Mouse (Mus musculus) hindbrain, embryonic 11.5 days (tissue): ENCODE results near the gene Tbata. TPM values are rescaled to one million over a fixed set of nuclear protein-coding genes. Genes with fewer than 3 reads are reported as not detected.

Experiments
- ATAC-seq: fragments of 200-750 bp; cut with Nextera tagmentation; 2 replicates; pipeline ENCODE4 v1.8.0; 2017; ENCODE audit warnings: mild to moderate bottlenecking, moderate TSS enrichment, moderate library complexity; ENCODE audit not compliant: low FRiP score
- DNase-seq: peaks from one replicate; pipeline ENCODE4 v3.0.0-alpha.2; 2015; ENCODE audit warnings: low spot score
- H3K27ac ChIP-seq: fragments of 300-500 bp; sonication (generic); 2 replicates; pipeline ENCODE4 v1.5.1; 2014; ENCODE audit warnings: mild to moderate bottlenecking, low read depth, low read length
- H3K27me3 ChIP-seq: fragments of 300-500 bp; sonication (generic); 2 replicates; pipeline ENCODE4 v1.6.1; 2014; ENCODE audit warnings: mild to moderate bottlenecking, low read length, moderate library complexity, mixed read lengths; ENCODE audit not compliant: control insufficient read depth, insufficient read depth
- H3K36me3 ChIP-seq: fragments of 300-500 bp; sonication (generic); 2 replicates; pipeline ENCODE4 v1.6.1; 2014; ENCODE audit warnings: mild to moderate bottlenecking, low read length, moderate library complexity, mixed read lengths; ENCODE audit not compliant: control insufficient read depth, insufficient read depth
- H3K4me1 ChIP-seq: fragments of 300-500 bp; sonication (generic); replicated peaks from 2 replicates; pipeline ENCODE4 v1.6.1; 2014; ENCODE audit warnings: low read length, mixed read lengths; ENCODE audit not compliant: control insufficient read depth, insufficient read depth
- H3K4me2 ChIP-seq: fragments of 300-500 bp; sonication (generic); replicated peaks from 2 replicates; pipeline ENCODE4 v1.6.1; 2014; ENCODE audit warnings: mild to moderate bottlenecking, low read depth, low read length
- H3K4me3 ChIP-seq: fragments of 300-500 bp; sonication (generic); 2 replicates; pipeline ENCODE4 v1.5.1; 2014; ENCODE audit warnings: low read depth, low read length
- H3K9ac ChIP-seq: fragments of 300-500 bp; sonication (generic); 2 replicates; pipeline ENCODE4 v1.6.1; 2014; ENCODE audit warnings: low read depth, low read length
- H3K9me3 ChIP-seq: fragments of 300-500 bp; sonication (generic); 2 replicates; pipeline ENCODE4 v1.6.1; 2016; ENCODE audit warnings: low read length; ENCODE audit not compliant: control insufficient read depth
- WGBS: fragments of 180-500 bp; shearing (Covaris S2); extraction: QIAGEN DNeasy Blood & Tissue Kit; methylation state at CpG from one replicate; pipeline ENCODE4 v1.1.7; 2014; 5-methylcytosine and 5-hydroxymethylcytosine counted together
- polyA plus RNA-seq: library from polyadenylated mRNA; unstranded; fragments of >200 nt; fragmentation: Nextera tagmentation; extraction: Ambion mirVana; gene quantifications from 2 replicates; pipeline ENCODE4 v1.2.1, GENCODE M21; 2014

Tbata gene
- polyA plus RNA-seq, 1 experiment from 2014 or later, result 0.17 TPM

DNA sequence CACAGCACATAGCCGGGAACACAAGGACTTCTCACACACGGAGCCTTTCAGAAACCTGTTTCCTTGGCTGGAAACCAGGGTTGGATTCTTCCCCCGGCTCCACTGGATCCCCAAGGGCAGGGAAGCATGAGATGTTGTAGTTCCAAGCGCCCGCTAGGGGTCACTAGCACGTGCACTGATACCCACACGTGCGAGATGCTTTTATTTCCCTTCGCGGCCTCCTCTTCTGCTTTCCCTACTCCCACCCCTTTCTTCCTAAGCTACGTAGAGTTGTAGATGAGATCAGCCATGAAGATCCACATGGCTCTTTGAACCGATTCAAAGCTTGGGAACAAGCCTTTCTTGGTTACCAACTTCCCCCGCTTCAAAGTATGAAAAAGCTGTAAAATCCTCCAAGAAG is 40.0 kb downstream of the Tbata start:
- no peak overlapping the region for H3K27ac ChIP-seq
- no peak overlapping the region for H3K4me2 ChIP-seq
- 10% methylated on average over 13 of the region's 13 CpGs for WGBS
- H3K4me3 ChIP-seq, result no peak overlapping the region
- ATAC-seq, result no peak
- peak; percentile 84 for DNase-seq
- no peaks in the 10 kb centered on the region for H3K36me3 ChIP-seq
- no peaks in the 10 kb centered on the region for H3K4me1 ChIP-seq
- peaks cover 4% of the 10 kb centered on the region; the same call in 1 of the 2 replicates for H3K27me3 ChIP-seq
- H3K9ac ChIP-seq, result no peak overlapping the region
- no peaks in the 10 kb centered on the region for H3K9me3 ChIP-seq

DNA sequence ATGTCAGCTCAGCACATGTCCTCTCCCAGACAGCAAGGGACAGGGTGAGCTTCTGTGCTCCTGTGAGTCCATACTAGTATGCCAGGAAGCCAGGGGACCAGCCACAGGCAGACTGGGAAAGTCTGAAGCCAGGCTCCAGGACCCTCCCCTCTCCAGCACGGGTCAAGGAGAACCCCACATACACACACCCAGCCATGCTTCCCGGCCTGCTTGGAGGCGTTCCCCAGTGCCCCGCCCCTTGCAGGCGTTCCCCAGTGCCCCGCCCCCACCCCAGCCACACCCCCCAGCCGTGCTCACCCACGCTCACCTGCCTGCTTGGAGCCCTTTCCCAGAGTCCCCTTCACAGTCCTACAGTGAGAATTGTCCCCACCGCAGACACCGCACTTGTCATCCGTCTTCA is 41.1 kb downstream of the Tbata start:
- DNase-seq (no peak), ATAC-seq (no peak)
- Histone ChIP-seq H3K9ac (no peak overlapping the region), H3K4me3 (no peak overlapping the region), H3K27me3 (peaks cover 4% of the 10 kb centered on the region; the same call in 1 of the 2 replicates), H3K9me3 (no peaks in the 10 kb centered on the region), H3K4me1 (no peaks in the 10 kb centered on the region), H3K36me3 (no peaks in the 10 kb centered on the region), H3K27ac (no peak overlapping the region), H3K4me2 (no peak overlapping the region)
- WGBS, result 9% methylated on average over 11 of the region's 11 CpGs

DNA sequence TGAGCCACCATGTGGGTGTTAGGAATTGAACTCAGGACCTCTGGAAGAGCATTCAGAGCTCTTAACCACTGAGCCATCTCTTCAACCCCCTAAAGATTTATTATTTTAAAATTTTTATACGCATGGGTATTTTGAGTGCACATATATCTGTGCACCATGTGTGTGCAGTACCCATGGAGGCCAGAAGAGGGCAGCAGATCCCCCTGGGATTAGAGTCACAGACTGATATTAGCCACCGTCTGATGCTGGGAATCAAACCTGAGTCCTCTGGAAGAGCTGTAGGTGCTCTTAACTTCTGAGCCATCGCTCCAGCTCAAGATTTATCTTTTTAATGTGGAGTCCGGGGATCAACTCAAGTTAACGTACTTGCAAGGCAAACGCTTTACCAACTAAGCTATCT is 43.9 kb downstream of the Tbata start:
- no peaks in the 10 kb centered on the region for H3K36me3 ChIP-seq
- H3K27me3 ChIP-seq, result peaks cover 4% of the 10 kb centered on the region; the same call in 1 of the 2 replicates
- no peak overlapping the region for H3K4me3 ChIP-seq
- H3K4me2 ChIP-seq, result no peak overlapping the region
- no peak overlapping the region for H3K9ac ChIP-seq
- H3K9me3 ChIP-seq, result 0 out of 2 replicates have a peak, but pooled peaks cover 3% of the 10 kb centered on the region
- WGBS, result 90% methylated on average over 6 of the region's 6 CpGs
- DNase-seq, result no peak
- no peak for ATAC-seq
- H3K27ac ChIP-seq, result no peak overlapping the region
- no peaks in the 10 kb centered on the region for H3K4me1 ChIP-seq

- Histone ChIP-seq H3K27ac (no peak overlapping the region), H3K4me3 (no peak overlapping the region), H3K9ac (no peak overlapping the region), H3K27me3 (peaks cover 4% of the 10 kb centered on the region; the same call in 1 of the 2 replicates), H3K36me3 (no peaks in the 10 kb centered on the region), H3K9me3 (0 out of 2 replicates have a peak, but pooled peaks cover 3% of the 10 kb centered on the region), H3K4me2 (no peak overlapping the region), H3K4me1 (no peaks in the 10 kb centered on the region)
- ATAC-seq (no peak), DNase-seq (no peak)
- 90% methylated on average over 4 of the region's 4 CpGs for WGBS
Measured at GRCm38 (mm10) chr10:61216163-61216562, 44.4 kb downstream of the Tbata start.

DNA sequence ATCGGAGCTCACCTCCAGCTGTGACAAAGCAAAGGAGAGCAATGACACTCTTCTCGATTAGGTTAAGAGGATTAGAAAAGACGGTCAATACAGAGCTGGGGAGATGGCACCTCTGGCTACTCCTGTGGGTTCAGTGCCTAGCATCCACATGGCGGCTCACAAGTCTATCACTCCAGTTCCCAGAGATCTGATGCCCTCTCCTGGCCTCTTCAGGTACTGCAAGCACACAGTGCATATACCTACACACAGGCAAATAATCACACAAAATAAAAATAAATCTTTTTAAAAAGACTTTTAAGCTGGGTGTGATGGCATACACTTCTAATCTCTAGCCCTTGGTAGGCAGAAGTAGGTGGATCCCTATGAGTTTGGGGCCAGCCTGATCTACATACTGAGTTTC is 47.6 kb downstream of the Tbata start:
- Histone ChIP-seq H3K9ac (no peak overlapping the region), H3K9me3 (0 out of 2 replicates have a peak, but pooled peaks cover 3% of the 10 kb centered on the region), H3K4me2 (no peak overlapping the region), H3K27ac (no peak overlapping the region), H3K36me3 (no peaks in the 10 kb centered on the region), H3K4me1 (no peaks in the 10 kb centered on the region), H3K4me3 (no peak overlapping the region), H3K27me3 (no peaks in the 10 kb centered on the region)
- DNase-seq, result no peak
- 94% methylated on average over 4 of the region's 4 CpGs for WGBS
- ATAC-seq, result no peak

- 56% methylated on average over 5 of the region's 5 CpGs for WGBS
- Histone ChIP-seq H3K27ac (no peak overlapping the region), H3K4me3 (no peak overlapping the region), H3K36me3 (no peaks in the 10 kb centered on the region), H3K4me2 (no peak overlapping the region), H3K4me1 (no peaks in the 10 kb centered on the region), H3K9me3 (no peaks in the 10 kb centered on the region), H3K27me3 (no peaks in the 10 kb centered on the region), H3K9ac (no peak overlapping the region)
- no peak for ATAC-seq
- no peak for DNase-seq
Measured at GRCm38 (mm10) chr10:61225694-61226093, 53.9 kb downstream of the Tbata start.

DNA sequence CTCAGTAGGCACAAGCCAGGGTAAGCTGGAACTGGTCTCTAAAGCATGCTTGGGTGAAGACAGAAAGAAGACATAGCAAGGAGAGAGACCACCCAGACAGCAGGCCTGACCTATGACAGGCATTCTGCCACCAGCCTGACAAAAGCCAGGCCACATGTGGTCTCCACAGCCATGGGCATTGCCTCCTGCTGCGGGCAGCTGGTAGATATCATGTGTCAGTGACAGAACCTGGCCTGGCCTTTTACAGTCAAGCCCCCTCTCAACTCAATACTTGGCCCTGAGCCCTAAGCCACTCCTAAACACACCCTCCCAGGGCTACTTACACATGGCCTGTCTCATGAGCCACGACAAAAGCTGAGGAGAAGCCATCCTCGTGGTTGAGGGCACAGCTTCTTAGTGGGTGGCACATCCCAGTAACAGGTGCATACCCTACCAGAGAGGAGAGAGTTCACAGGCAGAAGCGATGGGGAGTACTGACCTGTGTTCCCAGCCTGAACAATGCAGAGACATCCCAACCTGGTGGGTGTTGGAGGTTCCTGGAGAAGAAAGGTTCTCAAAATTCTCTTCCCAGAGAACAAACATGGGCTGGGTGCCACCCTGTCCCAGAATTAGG is 55.1 kb downstream of the Tbata start:
- no peak for DNase-seq

GRCm38 (mm10) chr10:61231756-61232155 is 60.0 kb downstream of the Tbata start:
- WGBS, result 77% methylated on average over 3 of the region's 3 CpGs
- H3K27ac ChIP-seq, result no peak overlapping the region
- no peaks in the 10 kb centered on the region for H3K36me3 ChIP-seq
- H3K4me2 ChIP-seq, result no peak overlapping the region
- H3K9ac ChIP-seq, result no peak overlapping the region
- ATAC-seq (no peak), DNase-seq (no peak)
- no peaks in the 10 kb centered on the region for H3K9me3 ChIP-seq
- H3K4me1 ChIP-seq, result no peaks in the 10 kb centered on the region
- no peak overlapping the region for H3K4me3 ChIP-seq
- H3K27me3 ChIP-seq, result no peaks in the 10 kb centered on the region

More for the DNA sequence above, 55.1 kb downstream of the Tbata start:
- no peak overlapping the region for H3K27ac ChIP-seq
- no peaks in the 10 kb centered on the region for H3K27me3 ChIP-seq
- no peak overlapping the region for H3K4me2 ChIP-seq
- no peak overlapping the region for H3K9ac ChIP-seq
- H3K36me3 ChIP-seq, result no peaks in the 10 kb centered on the region
- ATAC-seq, result no peak
- H3K9me3 ChIP-seq, result no peaks in the 10 kb centered on the region
- H3K4me1 ChIP-seq, result no peaks in the 10 kb centered on the region
- H3K4me3 ChIP-seq, result no peak overlapping the region
- 70% methylated on average over 4 of the region's 4 CpGs for WGBS

DNA sequence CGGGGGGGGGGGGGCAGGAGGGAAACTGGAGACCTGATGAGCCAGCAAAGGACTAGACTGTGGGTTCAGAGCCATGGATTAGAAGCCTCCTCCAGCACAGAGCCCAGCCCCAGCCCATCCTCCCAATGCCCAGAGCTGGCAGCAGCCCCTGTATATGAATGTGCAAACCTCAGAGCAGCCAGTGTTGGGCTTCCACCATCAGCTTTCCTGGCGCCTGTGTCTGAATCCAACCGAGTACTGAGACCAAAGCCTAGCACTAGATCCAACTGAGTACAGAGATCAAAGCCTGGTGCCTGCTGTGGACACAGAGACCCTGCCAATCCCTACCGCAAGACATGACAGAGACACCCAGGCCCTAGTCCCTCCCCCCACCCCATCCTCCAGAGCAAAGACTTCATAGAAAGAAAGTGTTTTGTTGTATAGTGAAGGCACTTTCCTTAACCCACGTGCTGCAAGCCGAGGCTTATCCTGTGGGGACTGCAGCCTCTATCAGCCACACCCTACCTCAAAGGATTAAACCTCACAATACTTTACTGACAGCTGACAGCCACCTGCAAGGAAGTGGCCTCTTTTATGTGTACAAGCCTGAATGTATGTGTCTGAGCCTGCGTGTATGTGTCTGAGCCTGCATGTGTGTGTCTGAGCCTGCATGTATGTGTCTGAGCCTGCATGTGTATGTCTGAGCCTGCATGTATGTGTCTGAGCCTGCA is 61.3 kb downstream of the Tbata start:
- Histone ChIP-seq H3K4me1 (no peaks in the 10 kb centered on the region), H3K9ac (no peak overlapping the region), H3K36me3 (no peaks in the 10 kb centered on the region), H3K4me2 (no peak overlapping the region), H3K27me3 (no peaks in the 10 kb centered on the region), H3K27ac (no peak overlapping the region), H3K4me3 (no peak overlapping the region), H3K9me3 (no peaks in the 10 kb centered on the region)
- no peak for DNase-seq
- WGBS, result 51% methylated on average over 7 of the region's 7 CpGs
- ATAC-seq, result no peak
